Mouse (Mus musculus) bone marrow macrophage, adult 2 months (primary cell): ENCODE measurements around the gene Znhit1.

Experiments used
- CTCF ChIP-seq: IDR thresholded peaks from 2 replicates; pipeline ENCODE4 v1.5.1; 2012; ENCODE audit warnings: low read depth, mild to moderate bottlenecking, low read length, moderate library complexity
- POLR2A ChIP-seq: IDR thresholded peaks from 2 replicates; pipeline ENCODE4 v1.6.1; 2012; ENCODE audit warnings: mild to moderate bottlenecking, low read depth, low read length, borderline replicate concordance

- TF ChIP-seq CTCF (peak; percentile 34), POLR2A (no peak)
Measured at GRCm38 (mm10) chr5:136939284-136939683, 48.5 kb downstream of the Znhit1 start.
